Mouse (Mus musculus): Measurements from ENCODE around the gene Ap4m1.
A peak's percentile ranks its signal among the peaks of the same experiment; 100 is the strongest.
"Not testable (repeated sequence)": the region's sequence is repeated elsewhere in the genome, so short reads cannot be mapped to it uniquely, and the experiment has no call there.

Gene Ap4m1

DNA sequence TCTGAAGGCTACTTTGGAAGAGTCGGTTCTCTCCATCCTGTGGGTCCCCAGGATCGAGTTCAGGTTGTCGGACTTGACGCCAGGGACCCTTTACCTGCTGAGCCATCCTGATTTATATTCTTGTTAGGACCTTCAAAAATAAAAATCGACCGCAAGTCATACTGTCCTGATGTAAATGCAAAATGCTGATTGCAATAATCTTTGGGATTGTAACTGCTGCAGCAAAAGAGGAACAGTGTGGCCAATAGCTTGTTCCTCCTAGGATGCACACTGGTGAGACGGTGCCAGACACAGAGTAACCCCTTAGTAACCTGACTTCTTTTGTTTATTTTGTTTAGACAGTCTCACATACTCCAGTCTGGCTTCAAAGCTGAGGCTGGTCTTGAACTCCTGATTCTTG is 23.7 kb downstream of the Ap4m1 start:
- no peak for DNase-seq (ENCODE audit: low spot score)

- DNase-seq (ENCODE audit: low spot score), result peak; percentile 20
Measured at GRCm38 (mm10) chr5:138199576-138199975, 27.8 kb downstream of the Ap4m1 start.

DNA sequence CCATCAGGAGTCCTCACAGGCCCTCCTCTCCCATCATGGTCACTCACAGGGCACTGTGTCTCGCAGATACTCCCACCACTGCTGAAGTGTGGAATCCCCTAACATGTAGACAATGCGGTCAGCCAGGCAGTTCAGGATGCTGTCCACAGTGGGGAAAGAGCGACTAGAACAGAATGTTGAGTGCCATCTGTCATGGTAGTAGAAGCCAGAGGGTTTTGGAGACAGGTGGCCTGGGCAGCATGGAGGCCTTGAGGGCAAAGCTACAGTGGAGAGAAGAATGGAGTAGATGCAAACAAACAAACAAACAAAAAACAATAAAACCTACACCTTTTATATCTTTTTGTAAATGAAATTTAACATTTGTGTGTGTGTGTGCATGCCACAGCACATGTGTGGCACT is 30.3 kb downstream of the Ap4m1 start:
- DNase-seq (ENCODE audit: low spot score), result no peak

DNA sequence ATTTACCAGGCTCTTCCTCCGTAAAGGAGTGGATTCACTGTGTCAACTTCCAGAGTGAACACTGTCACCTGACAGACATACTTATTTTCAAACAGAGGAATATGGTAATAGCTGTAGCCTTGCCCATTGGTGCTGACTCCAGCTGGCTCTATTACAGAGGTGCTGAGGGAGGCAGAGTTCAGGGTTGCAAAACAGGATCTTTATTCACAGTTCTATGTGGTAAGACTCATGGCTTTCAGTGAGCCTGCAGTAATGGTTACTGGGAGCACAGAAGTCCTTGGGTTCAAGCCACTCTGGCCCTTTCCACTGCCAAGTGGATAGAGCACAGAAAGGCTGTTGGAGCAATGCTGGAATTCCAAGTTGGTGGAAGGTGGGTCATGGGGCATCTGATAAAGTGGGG is 35.5 kb downstream of the Ap4m1 start:
- no peak for DNase-seq (ENCODE audit: low spot score)

GRCm38 (mm10) chr5:138207873-138208272 is 36.1 kb downstream of the Ap4m1 start:
- no peak for DNase-seq (ENCODE audit: low spot score)

- DNase-seq (ENCODE audit: low spot score), result not testable (repeated sequence)
Measured at GRCm38 (mm10) chr5:138216632-138217031, 44.8 kb downstream of the Ap4m1 start.

DNA sequence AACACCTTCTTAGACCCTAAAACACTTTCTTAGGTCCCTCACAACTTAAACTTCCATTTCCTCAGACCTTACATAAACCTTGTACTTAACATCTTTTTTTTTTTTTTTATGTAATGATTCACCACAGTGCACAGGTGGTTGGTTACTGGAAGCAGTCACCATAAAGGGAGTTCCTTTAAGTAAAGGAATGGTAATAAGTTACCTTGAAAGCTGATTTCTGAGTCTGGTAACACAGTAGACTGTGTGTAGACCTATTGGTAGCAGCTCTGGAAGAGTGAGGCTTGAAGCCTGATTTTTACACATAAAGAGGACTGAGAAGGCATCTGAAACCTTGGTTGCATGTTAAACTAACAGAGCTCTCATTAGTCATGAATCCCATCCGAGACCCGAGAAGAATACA is 48.1 kb downstream of the Ap4m1 start:
- DNase-seq (ENCODE audit: low spot score), result no peak

DNA sequence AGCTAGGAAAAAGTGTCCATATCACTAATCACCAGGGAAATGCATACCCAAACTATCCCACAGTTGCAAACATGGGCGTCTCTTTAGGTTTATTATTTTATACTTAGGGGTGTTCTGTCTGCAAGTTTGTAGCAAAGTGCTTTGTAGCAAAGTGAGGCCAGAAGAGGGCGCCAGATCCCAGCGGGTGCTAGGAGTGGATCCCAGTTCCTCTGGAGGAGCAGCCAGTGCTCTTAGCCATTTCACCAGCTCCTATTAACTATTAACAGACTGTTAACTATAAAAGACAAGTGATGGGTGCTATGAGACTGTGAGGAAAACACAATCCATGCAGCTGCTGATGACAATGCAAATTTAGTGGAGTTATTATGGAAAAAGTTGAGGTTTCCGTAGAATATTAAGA is 50.3 kb downstream of the Ap4m1 start:
- DNase-seq (ENCODE audit: low spot score), result peak; percentile 87

- no peak for DNase-seq (ENCODE audit: low spot score)
Measured at GRCm38 (mm10) chr5:138223287-138223686, 51.5 kb downstream of the Ap4m1 start.

- no peak for DNase-seq (ENCODE audit: low spot score)
Measured at GRCm38 (mm10) chr5:138225700-138226099, 53.9 kb downstream of the Ap4m1 start, which contains the start of gene Nxpe5. TSS of gene Nxpe5 (plus strand) at chr5:138225898.

DNA sequence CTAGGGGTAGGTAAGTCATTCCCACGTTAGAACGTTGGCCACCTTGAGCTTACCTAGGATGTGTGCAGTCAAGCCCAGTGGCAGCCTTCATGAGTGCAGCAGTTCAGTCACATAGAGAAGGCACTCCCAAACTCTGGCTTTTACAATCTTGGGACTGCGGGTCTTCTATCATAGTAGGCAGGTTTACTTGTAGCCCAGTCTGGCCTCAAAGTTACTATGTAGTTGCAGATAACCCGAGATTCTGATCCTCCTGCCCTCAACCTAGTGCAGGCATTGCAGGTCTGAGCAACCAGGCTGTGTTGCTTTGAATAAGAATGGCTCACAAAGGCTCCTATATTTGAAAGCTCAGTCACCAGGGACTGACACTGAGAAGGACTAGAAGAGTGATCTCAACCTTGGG is 54.7 kb downstream of the Ap4m1 start:
- no peak for DNase-seq (ENCODE audit: low spot score)

- no peak for DNase-seq (ENCODE audit: low spot score)
Measured at GRCm38 (mm10) chr5:138227367-138227766, 55.6 kb downstream of the Ap4m1 start.

DNA sequence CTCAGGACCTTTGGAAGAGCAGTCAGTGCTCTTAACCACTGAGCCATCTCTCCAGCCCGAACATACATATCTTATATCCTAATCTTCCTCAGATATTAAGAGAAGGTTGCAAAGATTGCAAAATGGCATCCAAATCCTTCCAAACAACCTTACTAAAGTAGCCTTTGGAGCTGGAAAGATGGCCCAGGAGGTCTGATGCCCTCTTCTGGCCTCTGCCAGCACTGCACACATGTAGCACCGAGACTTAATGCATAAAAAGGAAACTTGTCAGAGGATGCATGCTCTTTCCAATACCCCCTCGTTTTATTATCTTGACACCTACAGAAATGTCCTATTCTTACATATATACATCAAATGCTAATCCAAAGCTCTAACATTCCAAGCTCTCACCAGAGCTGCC is 56.2 kb downstream of the Ap4m1 start:
- DNase-seq (ENCODE audit: low spot score), result peak; percentile 16

DNA sequence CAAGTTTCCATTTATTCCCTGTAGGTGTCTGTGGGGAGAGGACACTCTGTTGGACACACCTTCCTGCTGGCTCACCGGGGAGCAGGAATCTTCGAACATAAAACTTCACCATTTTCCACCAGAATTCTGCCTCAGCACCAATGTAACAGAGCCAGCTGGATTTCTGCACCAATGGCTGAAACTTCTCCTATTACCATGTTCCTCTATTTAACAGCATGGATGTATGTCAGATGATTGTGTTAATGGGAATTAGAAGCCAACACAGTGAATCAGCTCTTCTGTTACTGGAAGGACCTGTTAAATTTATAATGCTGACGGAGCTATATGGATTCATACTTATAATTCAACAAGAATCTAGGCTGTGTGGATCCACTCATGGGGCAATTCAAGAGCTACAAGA is 57.7 kb downstream of the Ap4m1 start:
- no peak for DNase-seq (ENCODE audit: low spot score)

All from embryo, embryonic 10 days (tissue).